Mouse (Mus musculus): ENCODE results near the gene Ces2a.

DNA sequence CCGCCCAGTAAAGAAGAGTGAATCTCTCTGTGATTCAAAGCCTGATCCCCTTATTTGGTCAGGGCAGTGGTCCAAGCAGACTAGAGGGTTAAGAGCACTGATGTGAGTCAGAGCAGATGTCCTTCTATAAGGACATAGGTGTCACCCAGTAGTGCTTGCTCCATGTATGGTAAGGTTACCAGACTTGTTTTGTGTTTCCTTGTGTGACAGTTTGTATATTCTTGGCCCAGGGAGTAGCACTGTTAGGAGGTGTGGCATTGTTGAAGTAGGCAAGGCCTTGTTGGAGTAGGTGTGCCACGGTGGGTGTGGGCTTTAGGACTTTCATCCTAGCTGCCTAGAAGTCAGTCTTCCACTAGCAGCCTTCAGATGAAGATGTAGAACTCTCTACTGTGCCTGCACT lies 31.9 kb upstream of the Ces2a start:
- no peak for TF ChIP-seq CTCF (IDR thresholded peaks at IDR 0.05; ENCODE audit: low read depth)
- TF ChIP-seq EP300 (IDR thresholded peaks at IDR 0.05; ENCODE audit: low read depth), result no peak
